Mouse (Mus musculus) MEL (cell line): ENCODE results near the gene Kcnmb1. TPM values are rescaled to one million over a fixed set of nuclear protein-coding genes. Genes with fewer than 3 reads are reported as not detected.

Experiments
- DNase-seq: peaks from one replicate; pipeline ENCODE4 v3.0.0; 2011; ENCODE audit warnings: low read depth, low spot score
- H3K27ac ChIP-seq: 2 replicates; pipeline ENCODE4 v1.5.1; 2012; ENCODE audit warnings: low read depth, mild to moderate bottlenecking, control low read depth, low read length, moderate library complexity; ENCODE audit not compliant: control insufficient read depth
- H3K27me3 ChIP-seq, 2 experiments: fragments of 150-350 bp in 1 of 2; sonication (generic) in 1 of 2; 2 replicates each; pipeline ENCODE4 v1.6.1; 2012; ENCODE audit warnings: low read length in 2 of 2, mild to moderate bottlenecking in 2 of 2, improper control_type of control experiment in 1 of 2, moderate library complexity in 1 of 2; ENCODE audit not compliant: insufficient read depth in 2 of 2, control insufficient read depth in 1 of 2
- H3K36me3 ChIP-seq, 2 experiments: 2 replicates each; pipeline ENCODE4 v1.6.1; 2012 to 2014; ENCODE audit warnings: low read length in 2 of 2, improper control_type of control experiment in 1 of 2, inconsistent platforms in 1 of 2, mild to moderate bottlenecking in 1 of 2; ENCODE audit not compliant: insufficient read depth in 2 of 2, control insufficient read depth in 1 of 2
- H3K4me1 ChIP-seq, 2 experiments: fragments of 150-350 bp in 1 of 2; sonication (generic) in 1 of 2; 2 replicates each; pipeline ENCODE4 v1.6.1; 2012; ENCODE audit warnings: low read length in 2 of 2, improper control_type of control experiment in 1 of 2, mild to moderate bottlenecking in 1 of 2; ENCODE audit not compliant: insufficient read depth in 2 of 2, control insufficient read depth in 1 of 2
- H3K4me3 ChIP-seq, 2 experiments: fragments of 150-350 bp in 1 of 2; sonication (generic) in 1 of 2; 2 replicates each; pipeline ENCODE4 v1.5.1; 2012; ENCODE audit warnings: low read depth in 2 of 2, low read length in 2 of 2, mild to moderate bottlenecking in 2 of 2, moderate library complexity in 2 of 2, control low read depth in 1 of 2, improper control_type of control experiment in 1 of 2; ENCODE audit not compliant: control insufficient read depth in 1 of 2, insufficient read depth in 1 of 2
- H3K79me2 ChIP-seq: 2 replicates; pipeline ENCODE4 v1.6.1; 2012; ENCODE audit warnings: mild to moderate bottlenecking, low read length, moderate library complexity; ENCODE audit not compliant: control insufficient read depth, poor library complexity, insufficient read depth
- H3K9ac ChIP-seq: 2 replicates; pipeline ENCODE4 v1.6.1; 2012; ENCODE audit warnings: low read depth, mild to moderate bottlenecking, control low read depth, low read length, moderate library complexity; ENCODE audit not compliant: control insufficient read depth, poor library complexity, severe bottlenecking
- H3K9me3 ChIP-seq: fragments of 150-350 bp; sonication (generic); replicated peaks from 2 replicates; pipeline ENCODE4 v1.6.1; 2012; ENCODE audit warnings: mild to moderate bottlenecking, low read length, improper control_type of control experiment, moderate library complexity; ENCODE audit not compliant: insufficient read depth
- CHD1 ChIP-seq: IDR thresholded peaks from 2 replicates; pipeline ENCODE4 v1.6.1; 2012; ENCODE audit warnings: low read depth, mild to moderate bottlenecking, inconsistent platforms, low read length, improper control_type of control experiment
- CHD2 ChIP-seq: IDR thresholded peaks from 2 replicates; pipeline ENCODE4 v1.6.1; 2011; ENCODE audit warnings: low read length, improper control_type of control experiment
- CTCF ChIP-seq, 3 experiments: IDR thresholded peaks in 2 of 3; conservative IDR thresholded peaks in 1 of 3; 2 replicates each; pipeline ENCODE4 v1.5.1; 2011 to 2012; ENCODE audit warnings: low read length in 3 of 3, low read depth in 2 of 3, mild to moderate bottlenecking in 2 of 3, improper control_type of control experiment in 1 of 3, inconsistent platforms in 1 of 3, mixed read lengths in 1 of 3, moderate library complexity in 1 of 3; ENCODE audit not compliant: control insufficient read depth in 1 of 3, insufficient read depth in 1 of 3, poor library complexity in 1 of 3, severe bottlenecking in 1 of 3
- ELF1 ChIP-seq: IDR thresholded peaks from 2 replicates; pipeline ENCODE4 v1.6.1; 2014; ENCODE audit warnings: low read depth, mild to moderate bottlenecking, inconsistent platforms, low read length, improper control_type of control experiment, moderate library complexity
- GATA1 ChIP-seq: IDR thresholded peaks from 2 replicates; pipeline ENCODE4 v1.6.1; 2011; ENCODE audit warnings: low read depth, low read length, improper control_type of control experiment
- MAFK ChIP-seq: IDR thresholded peaks from 2 replicates; pipeline ENCODE4 v1.6.1; 2011; ENCODE audit warnings: low read depth, mild to moderate bottlenecking, low read length, improper control_type of control experiment, borderline replicate concordance
- MAZ ChIP-seq: IDR thresholded peaks from 2 replicates; pipeline ENCODE4 v1.6.1; 2012; ENCODE audit warnings: low read depth, mild to moderate bottlenecking, inconsistent platforms, low read length, improper control_type of control experiment
- MEF2A ChIP-seq: IDR thresholded peaks from 2 replicates; pipeline ENCODE4 v1.6.1; 2014; ENCODE audit warnings: low read depth, mild to moderate bottlenecking, inconsistent platforms, low read length, improper control_type of control experiment; ENCODE audit not compliant: poor library complexity, insufficient replicate concordance, severe bottlenecking; ENCODE audit errors: extremely low read depth
- MXI1 ChIP-seq: IDR thresholded peaks from 2 replicates; pipeline ENCODE4 v1.6.1; 2011; ENCODE audit warnings: mild to moderate bottlenecking, low read depth, low read length, improper control_type of control experiment
- MYC ChIP-seq: IDR thresholded peaks from 2 replicates; pipeline ENCODE4 v1.6.1; 2011; ENCODE audit warnings: low read depth, mild to moderate bottlenecking, low read length, improper control_type of control experiment, moderate library complexity
- NRF1 ChIP-seq: IDR thresholded peaks from 2 replicates; pipeline ENCODE4 v1.6.1; 2014; ENCODE audit warnings: low read depth, mild to moderate bottlenecking, inconsistent platforms, low read length, improper control_type of control experiment, moderate library complexity; ENCODE audit not compliant: poor library complexity, insufficient read depth, severe bottlenecking
- SIN3A ChIP-seq: IDR thresholded peaks from 2 replicates; pipeline ENCODE4 v1.6.1; 2012; ENCODE audit warnings: low read length, improper control_type of control experiment, inconsistent platforms
- SMC3 ChIP-seq: IDR thresholded peaks from 2 replicates; pipeline ENCODE4 v1.6.1; 2011; ENCODE audit warnings: low read depth, low read length, improper control_type of control experiment
- TAL1 ChIP-seq: IDR thresholded peaks from 2 replicates; pipeline ENCODE4 v1.6.1; 2012; ENCODE audit warnings: mild to moderate bottlenecking, inconsistent platforms, low read length, moderate library complexity, mixed read lengths
- TBP ChIP-seq: IDR thresholded peaks from 2 replicates; pipeline ENCODE4 v1.8.0; 2011; ENCODE audit warnings: low read depth, low read length, improper control_type of control experiment
- TCF12 ChIP-seq: IDR thresholded peaks from 2 replicates; pipeline ENCODE4 v1.6.1; 2014; ENCODE audit warnings: low read depth, mild to moderate bottlenecking, inconsistent platforms, low read length, improper control_type of control experiment, moderate library complexity
- USF1 ChIP-seq: IDR thresholded peaks from 2 replicates; pipeline ENCODE4 v1.6.1; 2014; ENCODE audit warnings: low read depth, mild to moderate bottlenecking, inconsistent platforms, low read length, improper control_type of control experiment, moderate library complexity
- USF2 ChIP-seq, 2 experiments: IDR thresholded peaks; 2 replicates each; pipeline ENCODE4 v1.6.1; 2011 to 2012; ENCODE audit warnings: improper control_type of control experiment in 2 of 2, low read length in 2 of 2, borderline replicate concordance in 1 of 2, inconsistent platforms in 1 of 2, low read depth in 1 of 2, mild to moderate bottlenecking in 1 of 2; ENCODE audit not compliant: insufficient read depth in 1 of 2
- ZKSCAN1 ChIP-seq: IDR thresholded peaks from 2 replicates; pipeline ENCODE4 v1.6.1; 2012; ENCODE audit warnings: low read depth, mild to moderate bottlenecking, inconsistent platforms, low read length, improper control_type of control experiment, moderate library complexity
- ZMIZ1 ChIP-seq: IDR thresholded peaks from 2 replicates; pipeline ENCODE4 v1.6.1; 2012; ENCODE audit warnings: low read depth, mild to moderate bottlenecking, inconsistent platforms, low read length, improper control_type of control experiment, moderate library complexity
- ZNF384 ChIP-seq: IDR thresholded peaks from 2 replicates; pipeline ENCODE4 v1.6.1; 2012; ENCODE audit warnings: low read depth, mild to moderate bottlenecking, inconsistent platforms, low read length, improper control_type of control experiment
- polyA plus RNA-seq, 2 experiments: library from polyadenylated mRNA; stranded (reverse) in 1 of 2; unstranded in 1 of 2; fragments of >175 nt in 1 of 2; fragments of >200 nt in 1 of 2; gene quantifications; 2 replicates each; pipeline versions ENCODE4 v1.2.1 to v1.2.4; 2012; ENCODE audit warnings: low replicate concordance in 2 of 2, low read depth in 1 of 2; ENCODE audit not compliant: insufficient read length in 2 of 2, insufficient read depth in 1 of 2, missing spikeins in 1 of 2
- total RNA-seq: library from RNA; depleted of rRNA; stranded (reverse); fragments of 300-350 nt; gene quantifications from 2 replicates; pipeline ENCODE4 v1.2.3, GENCODE M21; 2012

Kcnmb1 gene
- total and polyA plus RNA-seq, 3 experiments: 0.15 to 0.85 TPM; not detected in 1

GRCm38 (mm10) chr11:33969199-33969598 is 6.4 kb downstream of the Kcnmb1 start:
- no peak overlapping the region for H3K9ac ChIP-seq
- H3K9me3 ChIP-seq: no peaks in the 10 kb centered on the region
- no peak for TF ChIP-seq MYC
- no peak for TF ChIP-seq USF1
- no peak for TF ChIP-seq GATA1
- no peak for TF ChIP-seq ZNF384
- TF ChIP-seq TBP: no peak
- no peak for TF ChIP-seq CHD1
- no peak for TF ChIP-seq MAFK
- TF ChIP-seq SIN3A: no peak
- TF ChIP-seq CHD2: no peak
- no peak for TF ChIP-seq TCF12
- no peak for TF ChIP-seq ELF1
- no peak for TF ChIP-seq SMC3
- no peak for TF ChIP-seq ZMIZ1
- no peak for TF ChIP-seq TAL1
- TF ChIP-seq ZKSCAN1: no peak
- TF ChIP-seq MXI1: no peak
- TF ChIP-seq USF2 (IDR thresholded peaks at IDR 0.05; ENCODE audit: borderline replicate concordance in 1 of 2, insufficient read depth in 1 of 2, low read depth in 1 of 2, low read length in 2 of 2): no peak
- TF ChIP-seq NRF1: no peak
- no peak for TF ChIP-seq MAZ
- no peak for TF ChIP-seq MEF2A
- no peak overlapping the region for H3K27ac ChIP-seq
- peaks cover 0 to 32% of the 10 kb centered on the region in 2 experiments; a peak in 2 of 4 replicates for H3K36me3 ChIP-seq
- H3K4me1 ChIP-seq: peaks cover 21 to 37% of the 10 kb centered on the region in 2 experiments
- no peak for DNase-seq
- H3K79me2 ChIP-seq: no peaks in the 10 kb centered on the region
- H3K4me3 ChIP-seq: no peak overlapping the region
- H3K27me3 ChIP-seq: no peaks in the 10 kb centered on the region

- H3K4me1 ChIP-seq: peaks cover 4 to 10% of the 10 kb centered on the region in 2 experiments
- no peaks in the 10 kb centered on the region for H3K79me2 ChIP-seq
- no peak for DNase-seq
- no peaks in the 10 kb centered on the region for H3K9me3 ChIP-seq
- no peak for TF ChIP-seq CHD1
- TF ChIP-seq ZNF384: no peak
- TF ChIP-seq CTCF (IDR thresholded peaks at IDR 0.05 in 2 of 3, conservative IDR thresholded peaks at IDR 0.05 in 1 of 3; ENCODE audit: control insufficient read depth in 1 of 3, insufficient read depth in 1 of 3, low read depth in 2 of 3, low read length in 3 of 3, poor library complexity in 1 of 3, severe bottlenecking in 1 of 3): no peak
- no peak for TF ChIP-seq TAL1
- TF ChIP-seq CHD2: no peak
- peaks cover 0 to 9% of the 10 kb centered on the region in 2 experiments; a peak in 2 of 4 replicates for H3K36me3 ChIP-seq
- H3K27me3 ChIP-seq: no peaks in the 10 kb centered on the region
- no peak overlapping the region for H3K4me3 ChIP-seq
- no peak overlapping the region for H3K9ac ChIP-seq
- no peak overlapping the region for H3K27ac ChIP-seq
These were observed 9.3 kb downstream of the Kcnmb1 start for GRCm38 (mm10) chr11:33972114-33972513.
